Mouse (Mus musculus): Measurements from ENCODE around the gene Padi6. TPM values are rescaled to one million over a fixed set of nuclear protein-coding genes. Genes with fewer than 3 reads are reported as not detected.

Padi6 gene
- total and polyA plus RNA-seq, 3 experiments, result not detected

DNA sequence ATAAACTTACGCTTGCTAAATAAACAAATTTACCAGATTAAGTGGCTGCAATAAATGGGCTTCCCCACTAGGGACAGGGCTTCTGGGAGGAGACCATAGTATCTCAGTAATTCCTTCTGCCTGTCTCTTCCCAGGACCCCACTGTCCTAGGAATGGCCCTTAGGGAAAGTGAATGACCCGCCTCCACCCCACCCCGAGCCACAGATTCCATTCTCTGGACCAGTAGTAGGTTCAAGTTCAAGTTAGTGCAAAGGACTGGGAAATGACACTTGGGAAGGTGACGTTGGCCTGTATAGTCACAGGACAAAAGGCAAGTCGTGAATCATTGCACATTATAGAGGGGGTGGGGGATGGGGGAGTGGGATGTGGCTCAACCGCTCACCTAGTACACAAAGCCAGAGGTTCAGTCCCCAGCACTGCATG lies 57.6 kb downstream of the Padi6 start:
- Histone ChIP-seq H3K4me3 (no peak overlapping the region; the same call in 1 of the 2 replicates), H3K79me2 (replicated peaks; ENCODE audit: control insufficient read depth, insufficient read depth, low read length) (no peaks in the 10 kb centered on the region), H3K27me3 (ENCODE audit: control insufficient read depth, insufficient read depth, low read length) (no peaks in the 10 kb centered on the region), H3K4me1 (ENCODE audit: control insufficient read depth, insufficient read depth, low read length) (peaks cover 2% of the 10 kb centered on the region; the same call in 1 of the 2 replicates), H3K27ac (peak overlapping the region; percentile 51), H3K9ac (ENCODE audit: low read depth, low read length) (no peak overlapping the region), H3K36me3 (ENCODE audit: control insufficient read depth, insufficient read depth, low read length) (no peaks in the 10 kb centered on the region)
- no peak for TF ChIP-seq POLR2A (IDR thresholded peaks at IDR 0.05; ENCODE audit: insufficient read depth, low read depth, low read length)
- TF ChIP-seq CTCF (IDR thresholded peaks at IDR 0.05), result peak; percentile 57
- TF ChIP-seq EP300 (IDR thresholded peaks at IDR 0.05; ENCODE audit: insufficient read depth, low read depth, low read length), result no peak
- DNase-seq, result no peak
- intact Hi-C loops (cut with DNase I), result loop anchor here (1.0 to 5.0 kb wide), 2 partner anchors 28 to 583 kb away; no protein-coding TSS in a partner anchor
- WGBS, result 43% methylated on average over 6 of the region's 6 CpGs

DNA sequence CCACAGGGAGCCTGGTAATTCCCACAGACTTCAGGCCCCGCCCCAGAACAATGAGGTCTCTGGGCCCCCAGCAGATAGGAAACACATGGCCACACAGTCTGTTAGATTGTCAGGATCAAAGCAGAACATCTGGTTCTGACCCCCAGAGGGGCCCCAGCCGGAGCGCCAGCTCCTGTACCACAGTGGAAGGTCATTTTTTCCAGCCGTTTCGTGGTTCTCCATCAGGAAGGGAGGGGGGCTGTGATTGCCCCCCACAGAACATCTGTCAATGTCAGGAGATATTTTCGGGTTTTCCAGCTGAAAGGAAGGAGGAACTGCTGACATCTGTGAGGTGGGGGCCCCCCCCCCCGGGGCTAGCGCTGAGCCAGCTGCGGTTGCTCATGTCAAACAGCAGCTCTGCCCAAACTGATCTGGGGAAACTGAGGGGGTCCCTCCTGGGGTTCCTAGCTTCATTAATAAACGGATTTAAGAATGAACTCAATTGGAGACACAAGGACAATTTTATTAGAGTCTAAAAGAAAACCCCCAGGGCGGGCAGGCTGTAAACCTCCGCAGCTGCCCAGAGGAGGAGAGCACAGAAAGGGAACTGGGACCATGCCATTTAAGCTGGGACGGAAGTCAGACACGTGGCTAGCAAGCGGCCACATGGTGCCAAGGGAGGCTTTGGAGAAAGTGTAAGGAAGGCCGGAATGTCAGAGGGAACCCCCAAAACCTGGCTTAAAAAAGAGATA lies 58.1 kb downstream of the Padi6 start:
- peak overlapping the region; percentile 51 for H3K27ac ChIP-seq
- H3K9ac ChIP-seq (ENCODE audit: low read depth, low read length), result no peak overlapping the region
- TF ChIP-seq CTCF (IDR thresholded peaks at IDR 0.05), result no peak
- no peak for TF ChIP-seq EP300 (IDR thresholded peaks at IDR 0.05; ENCODE audit: insufficient read depth, low read depth, low read length)
- no peak for TF ChIP-seq POLR2A (IDR thresholded peaks at IDR 0.05; ENCODE audit: insufficient read depth, low read depth, low read length)

DNA sequence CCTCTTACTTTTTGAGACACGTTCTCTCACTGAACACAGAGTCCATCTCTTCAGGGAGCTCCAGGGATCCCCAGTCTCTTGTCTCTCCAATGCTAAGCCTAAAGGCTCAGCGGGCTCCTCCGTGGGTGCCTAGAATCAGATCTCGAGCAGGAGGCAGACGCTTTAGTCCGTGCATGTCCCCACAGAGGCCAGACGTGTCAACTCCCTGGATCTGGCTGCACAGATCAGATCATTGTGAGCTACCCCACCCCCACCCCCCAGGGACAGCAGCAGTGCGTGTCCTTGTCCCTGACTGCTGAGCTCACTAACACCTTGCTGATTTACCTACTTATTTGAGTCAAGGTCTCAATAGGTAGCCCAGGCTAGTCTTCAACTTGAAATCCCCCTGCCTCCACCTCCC lies 58.8 kb downstream of the Padi6 start:
- Histone ChIP-seq H3K36me3 (ENCODE audit: control insufficient read depth, insufficient read depth, low read length) (no peaks in the 10 kb centered on the region), H3K4me1 (ENCODE audit: control insufficient read depth, insufficient read depth, low read length) (peaks cover 5% of the 10 kb centered on the region), H3K27ac (no peak overlapping the region; the same call in 1 of the 2 replicates), H3K79me2 (replicated peaks; ENCODE audit: control insufficient read depth, insufficient read depth, low read length) (no peaks in the 10 kb centered on the region), H3K27me3 (ENCODE audit: control insufficient read depth, insufficient read depth, low read length) (no peaks in the 10 kb centered on the region), H3K9ac (ENCODE audit: low read depth, low read length) (peak overlapping the region; percentile 20; the same call in 1 of the 2 replicates), H3K4me3 (no peak overlapping the region)
- 34% methylated on average over 8 of the region's 8 CpGs for WGBS
- intact Hi-C loops (cut with DNase I), result loop anchor here (1.0 to 5.0 kb wide), 2 partner anchors 30 to 581 kb away; no protein-coding TSS in a partner anchor
- no peak for DNase-seq
- no peak for TF ChIP-seq CTCF (IDR thresholded peaks at IDR 0.05)
- no peak for TF ChIP-seq POLR2A (IDR thresholded peaks at IDR 0.05; ENCODE audit: insufficient read depth, low read depth, low read length)
- TF ChIP-seq EP300 (IDR thresholded peaks at IDR 0.05; ENCODE audit: insufficient read depth, low read depth, low read length), result no peak

More for the DNA sequence above, 58.1 kb downstream of the Padi6 start:
- peak; percentile 66 to 80 for DNase-seq
- H3K79me2 ChIP-seq (replicated peaks; ENCODE audit: control insufficient read depth, insufficient read depth, low read length), result no peaks in the 10 kb centered on the region
- H3K36me3 ChIP-seq (ENCODE audit: control insufficient read depth, insufficient read depth, low read length), result no peaks in the 10 kb centered on the region
- intact Hi-C loops (cut with DNase I), result loop anchor here (1.0 to 5.0 kb wide), 2 partner anchors 29 to 582 kb away; no protein-coding TSS in a partner anchor
- H3K4me3 ChIP-seq, result peak overlapping the region; percentile 11; the same call in 1 of the 2 replicates
- WGBS, result 4% methylated on average over 16 of the region's 16 CpGs
- H3K4me1 ChIP-seq (ENCODE audit: control insufficient read depth, insufficient read depth, low read length), result peaks cover 5% of the 10 kb centered on the region
- H3K27me3 ChIP-seq (ENCODE audit: control insufficient read depth, insufficient read depth, low read length), result no peaks in the 10 kb centered on the region

DNA sequence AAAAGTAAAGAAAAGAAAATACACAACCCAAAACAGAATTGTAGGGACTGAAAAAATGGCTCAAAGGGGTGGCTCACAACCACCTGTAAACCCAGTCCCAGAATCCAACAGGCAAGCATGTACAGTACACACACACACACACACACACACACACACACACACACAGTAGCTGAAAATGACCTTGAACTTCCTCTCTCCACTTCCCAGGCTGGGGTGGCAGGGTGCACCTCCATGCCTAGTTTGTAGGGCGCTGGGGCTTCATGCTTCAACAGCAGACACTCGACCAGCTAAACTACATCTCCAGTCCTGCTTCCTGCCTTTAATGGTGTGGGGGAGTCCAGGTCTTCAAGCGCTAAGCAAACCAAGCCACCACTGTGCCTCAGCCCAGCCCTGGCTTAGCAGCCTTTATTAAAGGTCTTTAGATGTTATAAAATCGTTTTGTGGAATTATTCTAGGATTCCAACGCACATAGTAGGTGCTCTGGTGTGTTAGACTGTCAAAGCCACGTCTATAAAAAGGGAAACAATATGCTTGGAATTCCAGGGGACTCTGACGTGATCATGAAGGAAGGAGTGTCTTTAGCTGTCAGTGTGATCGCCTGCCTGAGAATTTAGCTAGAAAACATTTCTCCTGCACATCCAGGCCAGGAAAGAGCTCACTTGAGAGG lies 61.6 kb downstream of the Padi6 start:
- Histone ChIP-seq H3K36me3 (ENCODE audit: control insufficient read depth, insufficient read depth, low read length) (no peaks in the 10 kb centered on the region), H3K9ac (ENCODE audit: low read depth, low read length) (no peak overlapping the region), H3K27ac (no peak overlapping the region), H3K79me2 (replicated peaks; ENCODE audit: control insufficient read depth, insufficient read depth, low read length) (no peaks in the 10 kb centered on the region), H3K27me3 (ENCODE audit: control insufficient read depth, insufficient read depth, low read length) (no peaks in the 10 kb centered on the region), H3K4me1 (ENCODE audit: control insufficient read depth, insufficient read depth, low read length) (peaks cover 5% of the 10 kb centered on the region), H3K4me3 (no peak overlapping the region)
- intact Hi-C loops (cut with DNase I), result loop anchor here (5.0 kb wide), 1 partner anchor 579 kb away; no protein-coding TSS in a partner anchor
- 36% methylated on average over 8 of the region's 8 CpGs for WGBS
- no peak for DNase-seq
- no peak for TF ChIP-seq CTCF (IDR thresholded peaks at IDR 0.05)

DNA sequence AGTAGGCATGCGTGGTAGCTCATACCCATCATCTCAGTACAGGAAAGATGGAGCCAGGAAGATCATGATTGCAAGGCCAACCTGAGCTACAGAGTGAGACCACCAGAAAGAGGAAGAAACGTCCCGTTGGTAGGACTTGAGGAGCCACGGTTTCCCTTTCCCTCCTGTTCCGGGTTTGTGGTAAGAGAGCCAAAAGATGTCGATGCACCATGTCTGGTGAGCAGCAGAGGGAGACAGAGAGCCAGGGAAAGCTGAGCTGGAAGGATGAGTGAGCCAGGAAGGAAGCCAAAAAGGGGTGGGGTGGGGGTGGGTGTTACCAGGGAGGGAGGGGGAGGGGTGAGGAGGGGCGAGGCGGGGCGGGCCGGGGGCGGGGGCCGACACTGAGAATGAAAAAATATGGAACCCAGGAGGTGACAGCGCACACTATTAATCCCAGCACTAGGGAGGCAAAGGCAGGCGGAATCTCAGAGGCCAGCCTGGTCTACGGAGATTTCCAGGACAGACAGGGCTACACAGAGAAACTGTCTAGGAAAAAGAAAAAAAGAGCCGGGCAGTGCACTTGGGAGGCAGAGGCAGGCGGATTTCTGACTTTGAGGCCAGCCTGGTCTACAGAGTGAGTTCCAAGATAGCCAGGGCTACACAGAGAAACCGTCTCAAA lies 62.6 kb downstream of the Padi6 start:
- 23% methylated on average over 14 of the region's 18 CpGs for WGBS
- Histone ChIP-seq H3K4me1 (ENCODE audit: control insufficient read depth, insufficient read depth, low read length) (peaks cover 5% of the 10 kb centered on the region), H3K9ac (ENCODE audit: low read depth, low read length) (no peak overlapping the region), H3K4me3 (peak overlapping the region; percentile 18; the same call in 1 of the 2 replicates), H3K27ac (no peak overlapping the region), H3K36me3 (ENCODE audit: control insufficient read depth, insufficient read depth, low read length) (no peaks in the 10 kb centered on the region), H3K79me2 (replicated peaks; ENCODE audit: control insufficient read depth, insufficient read depth, low read length) (no peaks in the 10 kb centered on the region), H3K27me3 (ENCODE audit: control insufficient read depth, insufficient read depth, low read length) (no peaks in the 10 kb centered on the region)
- peak; percentile 80 for DNase-seq
- peak; percentile 67 for TF ChIP-seq CTCF (IDR thresholded peaks at IDR 0.05)
- no peak for TF ChIP-seq POLR2A (IDR thresholded peaks at IDR 0.05; ENCODE audit: insufficient read depth, low read depth, low read length)
- peak; percentile 89 for TF ChIP-seq EP300 (IDR thresholded peaks at IDR 0.05; ENCODE audit: insufficient read depth, low read depth, low read length)
- intact Hi-C loops (cut with DNase I), result loop anchor here (1.0 to 5.0 kb wide), 2 partner anchors 34 to 578 kb away; no protein-coding TSS in a partner anchor

All from heart, adult 2 months (tissue).